Mouse (Mus musculus) skeletal muscle tissue, adult 2 months (tissue): ENCODE data around the gene Olfr890.
"Not testable (repeated sequence)": the region's sequence is repeated elsewhere in the genome, so short reads cannot be mapped to it uniquely, and the experiment has no call there.

Source experiments
- DNase-seq: peaks from one replicate; pipeline ENCODE4 v3.0.0-alpha.2; 2012; ENCODE audit warnings: low read depth, low spot score

The Olfr890 gene

GRCm38 (mm10) chr9:38142217-38142616, at the start of gene Olfr890:
Gene Olfr890, plus strand, starts transcription at chr9:38142517.
- no peak for DNase-seq

- DNase-seq, result no peak
These were observed 34.5 kb upstream of the Olfr890 start, which contains the start of gene Olfr888 for GRCm38 (mm10) chr9:38107828-38108227. Gene Olfr888, plus strand, starts transcription at chr9:38108128.

- no peak for DNase-seq
These were observed 27.4 kb upstream of the Olfr890 start, which contains the start of gene Olfr889 for GRCm38 (mm10) chr9:38114898-38115297. Gene Olfr889, plus strand, starts transcription at chr9:38115198.

- DNase-seq, result not testable (repeated sequence)
These were observed 26.0 kb downstream of the Olfr890 start for GRCm38 (mm10) chr9:38168341-38168740.

- no peak for DNase-seq
These were observed 38.4 kb downstream of the Olfr890 start, which contains the start of gene Olfr891 for GRCm38 (mm10) chr9:38180721-38181120. Gene Olfr891, minus strand, starts transcription at chr9:38180821.
